Mouse (Mus musculus) left cerebral cortex, adult 18-20 months (tissue): ENCODE data around the gene Capza1. TPM values are rescaled to one million over a fixed set of nuclear protein-coding genes. Genes with fewer than 3 reads are reported as not detected.
A peak's percentile ranks its signal among the peaks of the same experiment; 100 is the strongest.

Experiments used
- DNase-seq, 2 experiments: peaks; one replicate each; pipeline ENCODE4 v3.0.0; 2021 to 2022; ENCODE audit warnings: low spot score in 2 of 2, mixed read lengths in 1 of 2
- total RNA-seq, 2 experiments: library from RNA; stranded (reverse); gene quantifications; 2 replicates each; pipeline ENCODE4 v1.2.3; 2021

Gene Capza1
- total RNA-seq, 2 experiments from 2014 or later: 29.2 to 40.3 TPM

DNA sequence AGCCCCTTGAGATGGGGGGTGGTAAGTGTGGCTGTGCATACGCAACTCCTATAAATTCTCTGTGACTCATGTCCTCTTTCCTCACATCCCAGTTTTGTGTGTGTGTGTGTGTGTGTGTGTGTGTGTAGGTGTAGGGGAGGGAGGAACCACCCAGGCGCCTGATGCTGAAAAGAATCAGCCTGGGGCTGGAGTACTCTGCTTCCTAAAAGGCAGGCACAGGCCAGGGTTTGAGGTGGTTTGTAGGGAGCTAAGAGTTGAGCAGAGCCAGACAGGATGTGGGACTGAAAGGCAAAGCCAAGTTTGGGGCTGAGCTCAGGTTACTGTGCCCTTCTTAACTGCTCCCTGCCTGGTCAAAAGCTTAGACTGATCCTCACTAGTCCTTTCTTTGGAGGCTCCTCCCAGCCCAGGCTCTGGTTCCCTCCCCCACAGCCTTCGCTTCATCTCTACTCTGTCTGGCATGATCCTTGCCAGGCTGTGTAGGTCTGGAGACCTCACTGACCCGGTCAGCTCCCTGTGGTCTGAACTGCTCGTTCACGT, 73.8 kb downstream of the Capza1 start:
- DNase-seq: peak; percentile 69

DNA sequence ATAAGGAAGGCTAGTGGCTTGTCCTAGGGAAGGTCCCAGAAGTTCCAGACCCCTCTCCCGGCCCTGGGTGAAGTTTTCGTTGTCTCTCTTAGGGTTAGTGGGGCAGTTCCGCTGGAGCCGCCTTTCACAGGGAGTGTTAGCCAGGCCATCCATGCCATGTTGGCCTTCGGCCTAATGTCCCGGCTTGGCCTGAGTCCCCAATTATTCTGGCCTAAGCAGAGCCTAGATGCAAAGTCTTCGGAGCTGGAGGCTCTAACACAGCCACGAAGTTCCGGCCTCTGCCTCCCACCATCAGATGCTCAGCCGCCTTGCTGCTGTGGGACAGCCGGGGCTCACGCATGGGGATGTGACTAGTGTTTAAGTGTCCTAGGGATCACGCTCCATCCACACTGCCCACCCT, 74.5 kb downstream of the Capza1 start:
- peak; percentile 17 to 34 for DNase-seq

DNA sequence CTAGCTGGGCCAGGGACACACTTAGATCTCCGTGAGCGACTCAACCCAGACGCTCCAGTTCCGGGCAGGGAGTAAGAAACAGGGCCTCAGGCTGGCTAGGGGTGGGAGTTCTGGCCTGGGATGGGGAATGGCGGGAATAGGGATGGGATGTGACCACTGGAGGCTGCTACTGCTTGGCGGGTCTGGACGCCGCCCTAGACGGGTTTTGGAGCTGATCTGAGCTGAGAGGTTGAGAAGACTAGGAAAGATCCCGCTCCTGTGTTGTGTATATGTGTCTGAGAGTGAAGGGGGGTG, 75.0 kb downstream of the Capza1 start:
- no peak for DNase-seq

DNA sequence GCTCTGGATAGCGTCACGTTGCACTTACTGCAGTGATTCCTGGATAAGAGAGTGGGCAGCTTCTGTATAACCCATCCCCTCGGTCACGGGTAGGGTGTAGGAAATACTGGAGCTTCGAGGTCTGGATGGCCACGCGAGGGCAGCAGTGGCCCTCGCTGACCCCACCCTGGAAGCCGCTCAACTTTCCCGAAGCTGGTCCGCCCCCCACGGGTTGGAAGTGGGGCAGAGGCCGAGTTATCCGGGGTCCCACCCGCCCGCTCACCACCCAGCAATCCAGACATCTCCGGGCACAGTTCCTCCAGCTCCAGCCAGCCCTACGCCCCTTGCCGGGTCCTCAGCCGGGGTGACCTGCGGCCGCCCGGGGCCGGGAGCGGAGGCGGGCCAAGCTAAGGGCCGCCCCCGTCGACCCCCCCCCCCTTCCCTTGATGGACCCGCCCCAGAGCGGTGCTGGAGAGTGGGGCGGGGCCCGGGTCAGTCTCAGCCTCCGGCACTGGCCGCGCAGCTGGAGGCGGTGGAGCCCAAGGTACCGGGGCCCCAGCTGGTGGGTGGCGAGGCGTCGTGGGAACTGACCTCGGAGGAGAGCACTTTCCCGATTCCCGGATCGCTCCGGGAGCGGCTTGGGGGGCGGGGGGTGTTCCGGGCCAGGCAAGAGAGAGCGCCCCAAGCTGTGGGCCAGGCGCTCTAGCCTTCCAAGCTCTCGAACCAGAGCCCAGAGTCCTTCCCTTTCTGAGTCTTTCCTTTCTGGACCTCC, 75.6 kb downstream of the Capza1 start:
- DNase-seq: peak; percentile 39 to 45

DNA sequence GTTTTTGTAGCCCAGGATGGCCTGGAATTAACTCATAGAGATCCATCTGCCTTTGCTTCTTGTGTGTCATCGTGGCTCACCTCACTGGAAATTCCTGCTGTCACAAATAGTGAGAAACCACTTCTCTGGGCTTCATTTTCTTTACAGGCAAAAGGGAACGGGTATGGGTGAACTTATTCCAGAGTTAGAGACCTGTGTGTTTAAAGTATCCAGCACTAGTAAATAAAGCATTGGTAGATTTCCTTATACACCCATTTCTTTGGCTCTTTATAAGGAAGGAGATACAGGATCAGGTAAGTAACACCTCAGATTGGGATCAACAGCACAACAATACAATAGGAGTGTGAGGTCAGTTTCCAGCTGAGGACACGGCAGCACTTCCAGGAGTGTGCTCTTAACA, 76.2 kb downstream of the Capza1 start, which contains the start of gene Rhoc:
Rhoc (plus strand) TSS at position 301 of the 400 bp plus-strand sequence.
- DNase-seq: no peak

DNA sequence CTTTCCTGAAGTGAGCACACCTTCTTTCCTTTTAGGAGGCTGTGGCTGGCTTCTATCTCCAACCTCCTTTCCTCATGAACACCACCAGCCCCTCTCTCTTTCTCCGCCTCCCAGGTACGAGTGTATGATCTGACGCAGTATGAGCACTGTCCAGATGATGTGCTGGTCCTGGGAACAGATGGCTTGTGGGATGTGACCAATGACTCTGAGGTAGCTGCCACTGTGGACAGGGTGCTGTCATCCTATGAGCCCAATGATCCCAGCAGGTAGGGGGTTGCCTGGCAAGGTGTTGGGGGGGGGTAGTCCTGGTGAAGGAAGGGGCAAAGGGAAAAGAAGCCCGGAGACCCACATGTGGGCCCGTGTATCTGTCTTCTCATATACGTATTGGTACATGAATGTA, 79.0 kb downstream of the Capza1 start:
- no peak for DNase-seq

DNA sequence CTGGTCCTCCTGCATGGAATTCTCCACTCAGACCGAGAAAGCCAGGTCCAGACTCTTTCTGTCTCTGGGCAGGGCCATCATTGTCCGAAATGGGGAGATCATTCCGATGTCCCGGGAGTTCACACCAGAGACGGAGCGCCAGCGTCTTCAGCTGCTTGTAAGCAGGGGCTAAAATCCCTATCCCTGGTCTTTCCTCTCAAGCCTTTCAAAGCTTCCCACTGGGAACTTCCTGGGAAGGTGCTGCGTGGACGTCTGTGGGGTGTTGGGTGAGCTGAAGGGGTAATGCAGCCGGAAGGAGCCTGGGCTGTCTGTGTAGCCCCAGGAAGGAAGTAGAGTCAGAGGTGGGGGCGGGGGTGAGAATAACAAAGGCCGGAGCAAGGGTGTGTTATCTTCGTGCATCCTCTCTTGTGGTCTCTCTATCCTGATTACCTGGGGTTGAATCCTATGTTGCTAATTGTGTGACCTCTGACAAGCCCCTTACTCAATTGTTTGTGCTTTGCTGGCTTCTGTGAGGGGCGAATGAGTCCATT, 80.3 kb downstream of the Capza1 start:
- DNase-seq: no peak

DNA sequence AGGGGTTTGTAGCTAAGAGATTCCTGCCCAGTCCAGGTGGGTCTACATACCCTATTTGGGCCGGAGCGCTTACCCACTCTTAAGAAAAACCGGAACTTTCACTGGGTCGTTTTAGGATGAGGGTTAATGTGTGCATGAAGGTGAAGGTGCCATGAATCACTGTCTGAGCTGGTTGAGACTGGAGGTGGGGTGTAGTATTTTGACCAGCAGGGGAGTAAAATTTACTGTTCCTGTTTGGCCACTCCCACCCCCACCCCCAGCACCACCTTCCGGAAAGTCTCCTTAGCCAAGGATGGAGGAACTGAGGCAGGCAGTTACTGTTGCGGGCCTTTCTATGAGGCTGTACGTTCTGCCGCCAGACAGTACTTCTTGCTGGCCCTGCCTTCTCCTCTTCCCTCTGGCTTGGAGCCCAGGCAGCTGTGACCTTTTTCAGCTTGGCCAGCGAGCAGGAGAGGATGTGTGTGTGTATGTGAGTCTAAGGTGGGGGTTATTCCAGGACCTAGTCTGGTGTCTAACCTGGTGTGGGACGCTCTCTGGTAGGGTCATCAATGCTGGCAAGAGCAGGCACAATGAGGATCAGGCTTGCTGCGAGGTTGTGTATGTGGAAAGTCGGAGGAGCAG, 82.1 kb downstream of the Capza1 start:
- no peak for DNase-seq

DNA sequence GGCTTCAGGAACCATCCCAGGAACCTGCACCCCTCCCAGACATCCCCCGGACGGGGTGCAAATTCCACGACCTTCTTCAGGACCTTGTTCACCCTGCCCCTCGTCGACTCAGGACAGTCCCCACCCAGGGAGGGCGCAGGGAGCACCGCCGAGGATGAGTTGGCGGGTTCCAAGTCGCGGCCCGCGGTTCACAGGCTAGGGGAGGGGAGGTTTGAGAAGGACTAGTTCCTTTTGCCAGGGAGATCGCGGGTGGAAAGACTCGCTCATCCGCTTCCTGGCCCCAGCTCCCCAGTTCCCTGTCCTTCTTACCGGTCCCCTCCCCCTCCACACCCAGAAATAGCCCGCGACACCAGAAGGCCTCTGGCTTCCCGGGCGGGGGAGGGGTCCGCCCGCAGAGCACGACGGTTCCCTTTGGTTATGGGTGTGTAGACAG, 82.8 kb downstream of the Capza1 start, which contains the start of gene Fam19a3:
Fam19a3 (minus strand) TSS at position 370 of the 433 bp plus-strand sequence.
- DNase-seq: no peak

DNA sequence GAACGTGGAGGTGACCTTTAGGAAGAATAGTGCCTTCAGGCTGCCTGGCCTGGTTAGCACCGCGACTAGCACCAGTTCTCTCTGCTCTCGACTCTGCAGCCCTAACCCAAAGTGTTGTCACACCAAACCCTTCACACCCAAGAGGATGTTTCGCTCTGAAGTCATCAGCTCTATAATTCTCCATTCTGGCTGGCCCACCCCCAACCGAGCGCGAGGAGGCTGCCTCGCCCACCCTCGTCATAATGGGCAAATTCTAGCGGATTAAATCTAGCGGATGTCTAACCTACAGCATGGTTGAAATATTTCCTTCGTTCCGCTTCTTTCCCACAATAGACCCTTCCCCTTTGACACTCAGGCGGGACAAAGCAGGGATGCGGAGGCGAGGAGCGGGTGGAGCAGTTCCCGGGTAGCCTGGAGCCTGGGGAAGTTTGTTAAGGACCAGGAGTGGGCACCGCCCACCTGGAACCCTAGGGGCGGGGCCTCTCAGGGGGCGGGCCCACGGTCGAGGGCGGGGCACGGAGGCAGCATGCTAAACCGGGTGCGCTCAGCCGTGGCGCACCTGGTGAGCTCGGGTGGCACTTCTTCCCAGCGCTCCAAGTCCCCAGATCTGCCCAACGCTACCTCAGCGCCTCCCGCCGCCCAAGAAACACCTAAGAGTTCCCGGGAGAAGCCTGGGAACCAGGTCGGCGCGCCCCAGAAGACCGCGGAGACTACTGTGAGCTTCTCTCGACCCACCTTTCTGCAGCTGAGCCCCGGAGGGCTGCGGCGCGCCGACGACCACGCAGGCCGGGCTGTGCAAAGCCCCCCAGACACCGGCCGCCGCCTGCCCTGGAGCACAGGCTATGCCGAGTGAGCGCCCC, 83.5 kb downstream of the Capza1 start, which contains the start of gene Ppm1j:
Ppm1j (plus strand) TSS at position 496 of the 860 bp plus-strand sequence.
- no peak for DNase-seq

DNA sequence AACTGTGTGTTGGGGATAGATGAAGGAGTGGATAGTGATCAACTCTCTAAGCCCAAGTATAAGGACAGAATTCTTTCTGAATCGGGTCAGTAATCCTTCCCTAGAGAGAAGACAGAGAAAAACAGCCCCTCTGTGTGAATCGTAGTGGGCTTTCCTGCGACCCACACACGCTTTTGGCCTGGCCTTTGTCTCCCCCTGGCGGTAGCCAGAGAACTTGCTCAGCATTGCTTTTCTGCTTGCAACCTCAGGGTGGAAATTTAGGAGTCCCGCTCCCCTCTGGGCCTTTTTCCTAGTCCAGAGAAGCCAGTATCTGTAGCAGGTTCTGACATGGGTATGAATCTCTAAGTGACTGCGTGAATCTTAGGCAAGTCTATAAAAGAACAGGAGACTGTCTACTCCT, 84.4 kb downstream of the Capza1 start:
- DNase-seq: peak; percentile 48 to 57

DNA sequence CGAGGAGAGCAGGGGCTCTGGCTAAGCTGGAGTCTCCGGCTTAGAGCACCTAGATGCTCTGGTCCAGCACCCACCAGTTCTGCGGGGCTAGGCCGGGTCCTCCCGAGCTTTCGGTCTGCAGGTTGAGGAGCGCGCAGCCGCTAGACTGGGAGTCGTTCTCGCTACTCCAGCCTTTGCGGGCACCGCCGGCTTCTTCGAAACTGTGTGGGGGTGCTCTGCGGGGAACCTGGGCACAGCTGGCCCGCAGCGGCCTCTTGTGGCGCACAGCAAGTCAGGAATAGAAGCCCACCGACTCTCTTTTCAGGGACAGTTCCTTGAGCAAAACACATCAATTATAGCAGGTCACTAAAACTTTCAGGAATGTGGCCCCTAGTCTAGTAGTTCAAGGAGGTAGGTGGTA, 87.0 kb downstream of the Capza1 start:
- no peak for DNase-seq

DNA sequence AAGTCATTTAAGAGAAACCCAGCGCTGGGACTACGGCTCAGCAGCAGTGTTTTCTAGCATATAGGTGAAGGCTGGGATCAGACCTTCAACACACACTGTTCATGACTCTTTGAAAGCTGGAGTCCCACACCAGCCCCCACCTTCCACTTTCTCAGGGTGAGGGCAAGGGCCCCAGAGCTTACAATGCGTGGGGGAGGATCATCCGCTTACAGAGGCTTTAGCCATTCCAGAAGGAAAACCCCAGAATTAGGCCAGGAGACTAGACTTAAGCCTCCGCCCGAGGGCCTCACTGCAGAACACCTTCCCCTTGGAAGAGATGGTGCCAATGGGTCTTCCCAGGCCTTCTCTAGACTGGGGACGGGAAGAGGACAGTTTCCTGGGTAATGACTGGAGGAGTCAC, 91.0 kb downstream of the Capza1 start:
- DNase-seq: no peak

Other genes starting within 250 kb of the Capza1 start
- gene Slc16a1, start 225.8 kb downstream of the Capza1 start, total RNA-seq: 10 to 100 TPM; 18.2 to 20.3 TPM
- gene Ppm1j, start 83.4 kb downstream of the Capza1 start, total RNA-seq: 1 to 10 TPM in 1 of 2 experiments, under 1 TPM in 1; 0.70 to 1.4 TPM
- under 1 TPM; 0.12 to 0.45 TPM for gene Fam19a3, start 82.7 kb downstream of the Capza1 start, total RNA-seq
- gene Rhoc, start 76.1 kb downstream of the Capza1 start, total RNA-seq: 10 to 100 TPM; 31.7 to 31.8 TPM
- 10 to 100 TPM in 1 of 2 experiments, 1 to 10 TPM in 1; 9.1 to 10.5 TPM for gene Mov10, start 45.9 kb downstream of the Capza1 start, total RNA-seq
- 10 to 100 TPM; 32.7 to 36.4 TPM for gene St7l, start 500 bp downstream of the Capza1 start, total RNA-seq
- 1 to 10 TPM; 2.4 to 3.2 TPM for gene Wnt2b, start 97.4 kb upstream of the Capza1 start, total RNA-seq
- 10 to 100 TPM; 26.0 to 31.0 TPM for gene Cttnbp2nl, start 188.6 kb upstream of the Capza1 start, total RNA-seq
- not detected for gene 4930564D02Rik, start 202.3 kb upstream of the Capza1 start, total RNA-seq